Mouse (Mus musculus): Measurements from ENCODE around the gene Hnf1a. TPM values are rescaled to one million over a fixed set of nuclear protein-coding genes. Genes with fewer than 3 reads are reported as not detected.
A peak's percentile ranks its signal among the peaks of the same experiment; 100 is the strongest.

Hnf1a gene
- polyA plus RNA-seq (2015; fragmentation: Nextera tagmentation; extraction: Ambion mirVana) = 0.05 TPM in 1 of 2 replicates, not detected in the other

GRCm38 (mm10) chr5:114970824-114971227 is at the start of gene Hnf1a:
Hnf1a (minus strand) TSS chr5:114971094.
- Histone ChIP-seq H3K4me1 (ENCODE audit: control insufficient read depth, insufficient read depth, low read length) (no peaks in the 10 kb centered on the region), H3K4me2 (ENCODE audit: low read length) (no peak within 1 kb of the TSS), H3K4me3 (ENCODE audit: low read depth, low read length) (no peak within 1 kb of the TSS), H3K9ac (ENCODE audit: low read depth, low read length) (no peak within 1 kb of the TSS), H3K27me3 (ENCODE audit: control insufficient read depth, insufficient read depth, low read depth, low read length) (no peaks in the 10 kb centered on the region), H3K36me3 (ENCODE audit: control insufficient read depth, insufficient read depth, low read length) (no peaks in the 10 kb centered on the region), H3K27ac (ENCODE audit: low read length) (no peak within 1 kb of the TSS), H3K9me3 (replicated peaks; ENCODE audit: control insufficient read depth, low read length, poor library complexity, severe bottlenecking) (no peaks in the 10 kb centered on the region)
- WGBS = 83% methylated on average over 17 of the region's 17 CpGs
- no peak for ATAC-seq

- Histone ChIP-seq H3K4me1 (ENCODE audit: control insufficient read depth, insufficient read depth, low read length) (peaks cover 6% of the 10 kb centered on the region), H3K27me3 (ENCODE audit: control insufficient read depth, insufficient read depth, low read depth, low read length) (no peaks in the 10 kb centered on the region), H3K9ac (ENCODE audit: low read depth, low read length) (no peak overlapping the region), H3K4me2 (ENCODE audit: low read length) (no peak overlapping the region), H3K27ac (ENCODE audit: low read length) (no peak overlapping the region), H3K4me3 (ENCODE audit: low read depth, low read length) (no peak overlapping the region), H3K9me3 (replicated peaks; ENCODE audit: control insufficient read depth, low read length, poor library complexity, severe bottlenecking) (no peaks in the 10 kb centered on the region), H3K36me3 (ENCODE audit: control insufficient read depth, insufficient read depth, low read length) (no peaks in the 10 kb centered on the region)
- WGBS = 87% methylated on average over 4 of the region's 4 CpGs
- no peak for ATAC-seq
Measured at GRCm38 (mm10) chr5:115018813-115019212, 47.9 kb upstream of the Hnf1a start.

- Histone ChIP-seq H3K9ac (ENCODE audit: low read depth, low read length) (no peak overlapping the region), H3K36me3 (ENCODE audit: control insufficient read depth, insufficient read depth, low read length) (no peaks in the 10 kb centered on the region), H3K27ac (ENCODE audit: low read length) (no peak overlapping the region), H3K4me3 (ENCODE audit: low read depth, low read length) (no peak overlapping the region), H3K4me2 (ENCODE audit: low read length) (no peak overlapping the region), H3K9me3 (replicated peaks; ENCODE audit: control insufficient read depth, low read length, poor library complexity, severe bottlenecking) (no peaks in the 10 kb centered on the region), H3K4me1 (ENCODE audit: control insufficient read depth, insufficient read depth, low read length) (peaks cover 11% of the 10 kb centered on the region), H3K27me3 (ENCODE audit: control insufficient read depth, insufficient read depth, low read depth, low read length) (no peaks in the 10 kb centered on the region)
- WGBS = 79% methylated on average over 2 of the region's 2 CpGs
- ATAC-seq = no peak
Measured at GRCm38 (mm10) chr5:115018270-115018669, 47.4 kb upstream of the Hnf1a start.

- H3K4me2 ChIP-seq (ENCODE audit: low read length) = no peak overlapping the region
- no peak overlapping the region for H3K4me3 ChIP-seq (ENCODE audit: low read depth, low read length)
- H3K36me3 ChIP-seq (ENCODE audit: control insufficient read depth, insufficient read depth, low read length) = no peaks in the 10 kb centered on the region
- H3K9me3 ChIP-seq (replicated peaks; ENCODE audit: control insufficient read depth, low read length, poor library complexity, severe bottlenecking) = no peaks in the 10 kb centered on the region
- no peak overlapping the region for H3K9ac ChIP-seq (ENCODE audit: low read depth, low read length)
- no peak overlapping the region for H3K27ac ChIP-seq (ENCODE audit: low read length)
- 53% methylated on average over 4 of the region's 4 CpGs for WGBS
- H3K27me3 ChIP-seq (ENCODE audit: control insufficient read depth, insufficient read depth, low read depth, low read length) = no peaks in the 10 kb centered on the region
- no peak for ATAC-seq
- H3K4me1 ChIP-seq (ENCODE audit: control insufficient read depth, insufficient read depth, low read length) = peaks cover 24% of the 10 kb centered on the region
Measured at GRCm38 (mm10) chr5:115015121-115015520, 44.2 kb upstream of the Hnf1a start.

- Histone ChIP-seq H3K27ac (ENCODE audit: low read length) (no peak overlapping the region), H3K4me1 (ENCODE audit: control insufficient read depth, insufficient read depth, low read length) (peaks cover 26% of the 10 kb centered on the region), H3K9ac (ENCODE audit: low read depth, low read length) (no peak overlapping the region), H3K27me3 (ENCODE audit: control insufficient read depth, insufficient read depth, low read depth, low read length) (no peaks in the 10 kb centered on the region), H3K9me3 (replicated peaks; ENCODE audit: control insufficient read depth, low read length, poor library complexity, severe bottlenecking) (no peaks in the 10 kb centered on the region), H3K4me2 (ENCODE audit: low read length) (no peak overlapping the region), H3K36me3 (ENCODE audit: control insufficient read depth, insufficient read depth, low read length) (no peaks in the 10 kb centered on the region), H3K4me3 (ENCODE audit: low read depth, low read length) (no peak overlapping the region)
- WGBS = 76% methylated on average over 1 of the region's 1 CpGs
- no peak for ATAC-seq
Measured at GRCm38 (mm10) chr5:115014570-115014969, 43.7 kb upstream of the Hnf1a start.

GRCm38 (mm10) chr5:115013436-115013835 is 42.5 kb upstream of the Hnf1a start:
- Histone ChIP-seq H3K4me2 (ENCODE audit: low read length) (peak overlapping the region; percentile 89), H3K4me3 (ENCODE audit: low read depth, low read length) (no peak overlapping the region), H3K9ac (ENCODE audit: low read depth, low read length) (no peak overlapping the region), H3K27ac (ENCODE audit: low read length) (no peak overlapping the region), H3K27me3 (ENCODE audit: control insufficient read depth, insufficient read depth, low read depth, low read length) (no peaks in the 10 kb centered on the region), H3K4me1 (ENCODE audit: control insufficient read depth, insufficient read depth, low read length) (peaks cover 26% of the 10 kb centered on the region), H3K9me3 (replicated peaks; ENCODE audit: control insufficient read depth, low read length, poor library complexity, severe bottlenecking) (no peaks in the 10 kb centered on the region), H3K36me3 (ENCODE audit: control insufficient read depth, insufficient read depth, low read length) (no peaks in the 10 kb centered on the region)
- 65% methylated on average over 3 of the region's 3 CpGs for WGBS
- ATAC-seq = no peak

GRCm38 (mm10) chr5:115011519-115012261 is 40.8 kb upstream of the Hnf1a start:
- Histone ChIP-seq H3K9ac (ENCODE audit: low read depth, low read length) (peak overlapping the region; percentile 99), H3K4me3 (ENCODE audit: low read depth, low read length) (peak overlapping the region; percentile 100), H3K27ac (ENCODE audit: low read length) (peak overlapping the region; percentile 97), H3K27me3 (ENCODE audit: control insufficient read depth, insufficient read depth, low read depth, low read length) (no peaks in the 10 kb centered on the region), H3K9me3 (replicated peaks; ENCODE audit: control insufficient read depth, low read length, poor library complexity, severe bottlenecking) (no peaks in the 10 kb centered on the region), H3K4me2 (ENCODE audit: low read length) (peak overlapping the region; percentile 89), H3K36me3 (ENCODE audit: control insufficient read depth, insufficient read depth, low read length) (no peaks in the 10 kb centered on the region), H3K4me1 (ENCODE audit: control insufficient read depth, insufficient read depth, low read length) (peaks cover 26% of the 10 kb centered on the region)
- WGBS = 0% methylated on average over 45 of the region's 63 CpGs
- ATAC-seq = peak; percentile 55; the same call in 1 of the 2 replicates

GRCm38 (mm10) chr5:115011217-115011518 is 40.3 kb upstream of the Hnf1a start:
- Histone ChIP-seq H3K27me3 (ENCODE audit: control insufficient read depth, insufficient read depth, low read depth, low read length) (no peaks in the 10 kb centered on the region), H3K36me3 (ENCODE audit: control insufficient read depth, insufficient read depth, low read length) (no peaks in the 10 kb centered on the region), H3K9ac (ENCODE audit: low read depth, low read length) (peak overlapping the region; percentile 99), H3K4me3 (ENCODE audit: low read depth, low read length) (peak overlapping the region; percentile 100), H3K27ac (ENCODE audit: low read length) (peak overlapping the region; percentile 97), H3K4me2 (ENCODE audit: low read length) (no peak overlapping the region; the same call in 1 of the 2 replicates), H3K4me1 (ENCODE audit: control insufficient read depth, insufficient read depth, low read length) (peaks cover 26% of the 10 kb centered on the region), H3K9me3 (replicated peaks; ENCODE audit: control insufficient read depth, low read length, poor library complexity, severe bottlenecking) (no peaks in the 10 kb centered on the region)
- WGBS = under 1% methylated on average over 32 of the region's 57 CpGs
- ATAC-seq = peak; percentile 50

- Histone ChIP-seq H3K9ac (ENCODE audit: low read depth, low read length) (peak within 1 kb of the TSS; percentile 99), H3K27ac (ENCODE audit: low read length) (peak within 1 kb of the TSS; percentile 97), H3K4me2 (ENCODE audit: low read length) (peak within 1 kb of the TSS; percentile 89), H3K9me3 (replicated peaks; ENCODE audit: control insufficient read depth, low read length, poor library complexity, severe bottlenecking) (no peaks in the 10 kb centered on the region), H3K4me1 (ENCODE audit: control insufficient read depth, insufficient read depth, low read length) (peaks cover 26% of the 10 kb centered on the region), H3K36me3 (ENCODE audit: control insufficient read depth, insufficient read depth, low read length) (no peaks in the 10 kb centered on the region), H3K4me3 (ENCODE audit: low read depth, low read length) (peak within 1 kb of the TSS; percentile 100), H3K27me3 (ENCODE audit: control insufficient read depth, insufficient read depth, low read depth, low read length) (no peaks in the 10 kb centered on the region)
- under 1% methylated on average over 58 of the region's 65 CpGs for WGBS
- peak; percentile 93 for ATAC-seq
Measured at GRCm38 (mm10) chr5:115010577-115011216, 39.8 kb upstream of the Hnf1a start, which contains the start of gene Sppl3. Sppl3 (plus strand) TSS chr5:115011137.
